Mouse (Mus musculus): Measurements from ENCODE around the gene Slc25a5.

DNA sequence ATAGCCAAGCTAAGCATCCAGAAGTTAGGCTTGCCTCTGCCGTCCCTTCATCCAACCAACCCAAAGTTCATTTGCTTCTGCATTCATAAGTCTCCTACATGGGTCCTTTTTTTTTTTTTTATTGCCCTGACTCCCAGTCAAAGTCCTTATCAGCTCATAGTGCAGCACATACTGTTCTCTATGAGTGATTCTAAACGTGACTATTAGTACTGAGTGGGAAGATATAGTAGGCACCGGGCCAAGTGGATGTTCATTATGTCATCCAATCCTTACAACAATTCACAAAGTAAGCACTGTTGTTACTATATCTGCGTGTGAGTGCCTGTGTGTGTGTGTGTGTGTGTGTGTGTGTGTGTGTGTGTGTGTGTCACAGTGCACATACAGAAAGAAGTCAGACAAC, 32.6 kb upstream of the Slc25a5 start:
- TF ChIP-seq CTCF (IDR thresholded peaks at IDR 0.05; ENCODE audit: low read depth) (no peak), EP300 (optimal IDR thresholded peaks at IDR 0.05) (no peak)

Measured in stomach, postnatal 0 days (tissue).